Mouse (Mus musculus) liver, embryonic 18 days (tissue): ENCODE results near the gene Pramel6. TPM values are rescaled to one million over a fixed set of nuclear protein-coding genes. Genes with fewer than 3 reads are reported as not detected.

Experiments used
- polyA plus RNA-seq: library from polyadenylated mRNA; depleted of rRNA; stranded (reverse); fragments of >200 nt; gene quantifications from 2 replicates; pipeline ENCODE4 v1.2.3, GENCODE M21; 2012; rRNA removed

Gene Pramel6
- polyA plus RNA-seq: not detected in 2 replicates

DNA sequence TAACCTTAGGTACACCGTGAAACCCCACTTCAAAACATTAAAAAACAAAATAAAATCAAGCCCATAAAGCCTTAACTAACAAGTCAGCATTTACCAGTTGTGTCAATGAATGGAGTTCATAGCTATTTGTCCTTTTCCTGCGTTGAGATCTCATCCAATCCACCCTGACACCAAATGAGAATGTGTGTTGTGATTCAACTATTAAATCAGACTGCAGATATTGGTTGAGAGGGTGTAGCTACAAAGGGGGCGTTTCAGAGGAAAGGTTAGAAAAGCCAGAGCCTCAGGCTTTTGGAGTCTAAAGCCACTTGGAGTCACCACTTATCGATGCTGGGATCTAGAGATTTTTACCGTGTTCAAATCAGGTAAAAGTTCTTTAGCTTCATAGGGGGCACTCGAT, at the start of gene Pramel6:
Pramel6 (plus strand) TSS at position 301 of the 400 bp plus-strand sequence.

DNA sequence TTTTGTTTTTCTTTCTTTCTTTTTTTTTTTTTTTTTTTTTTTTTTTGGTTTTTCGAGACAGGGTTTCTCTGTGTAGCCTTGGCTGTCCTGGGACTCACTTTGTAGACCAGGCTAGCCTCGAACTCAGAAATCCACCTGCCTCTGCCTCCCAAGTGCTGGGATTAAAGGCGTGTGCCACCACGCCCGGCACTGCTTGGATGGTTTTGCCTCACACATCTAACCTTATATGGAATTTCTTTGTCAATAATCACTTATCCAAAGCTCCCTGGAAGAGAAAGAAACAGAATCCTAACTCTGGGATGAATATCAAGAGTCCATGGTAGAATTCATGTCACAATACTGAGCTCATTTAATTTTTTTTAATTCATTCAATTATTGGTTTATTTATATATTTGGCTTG, 9.4 kb upstream of the Pramel6 start, which contains the start of gene Pramel7:
Pramel7 (minus strand) TSS at position 101 of the 400 bp plus-strand sequence.

DNA sequence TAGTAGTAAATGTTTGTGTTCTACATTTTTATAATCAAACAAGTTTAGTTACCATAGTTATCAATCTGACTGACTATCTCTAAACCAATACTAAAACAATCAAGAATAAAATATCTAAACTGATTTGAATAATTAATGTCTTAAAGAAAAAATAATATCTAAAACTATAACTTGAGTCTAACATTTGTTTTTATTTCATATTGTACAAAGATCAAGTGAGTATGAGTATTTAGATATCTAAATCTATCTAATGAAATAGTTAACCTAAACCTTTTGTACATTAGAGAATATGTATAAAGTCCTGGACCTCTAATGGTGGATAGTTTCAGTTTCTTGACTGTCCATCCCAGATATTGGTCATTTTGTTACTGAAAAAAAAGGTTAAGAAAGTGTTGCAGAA, 25.1 kb downstream of the Pramel6 start, which contains the start of gene Olfr153:
Olfr153 (plus strand) TSS at position 301 of the 400 bp plus-strand sequence.

DNA sequence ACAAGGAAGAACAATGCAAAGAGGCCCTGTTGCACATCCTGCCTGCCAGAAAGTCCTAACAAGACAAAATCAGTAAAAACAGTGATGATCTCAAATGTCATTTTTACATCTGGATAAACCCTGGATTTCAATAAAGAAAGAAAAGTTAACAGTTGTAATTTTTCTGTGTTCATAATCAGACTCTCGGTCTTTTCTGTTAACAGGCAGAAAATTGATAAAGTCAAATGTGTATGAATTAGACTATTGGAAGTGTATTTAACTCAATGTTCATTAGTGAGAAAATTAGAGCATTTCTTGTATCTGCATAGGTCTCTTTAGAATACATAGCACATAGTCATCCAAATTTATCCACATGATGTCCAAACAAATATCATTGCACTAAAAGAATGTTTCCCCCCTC, 39.1 kb downstream of the Pramel6 start, which contains the start of gene Olfr1128:
Olfr1128 (minus strand) TSS at position 101 of the 400 bp plus-strand sequence.

Other genes with a start within 250 kb of the Pramel6 start
- gene Olfr1116, start 239.0 kb upstream of the Pramel6 start, polyA plus RNA-seq: not detected in 2 replicates
- not detected in 2 replicates for gene Olfr1118, start 199.0 kb upstream of the Pramel6 start, polyA plus RNA-seq
- not detected in 2 replicates for gene Olfr1120, start 151.8 kb upstream of the Pramel6 start, polyA plus RNA-seq
- gene Olfr1121, start 136.7 kb upstream of the Pramel6 start, polyA plus RNA-seq: not detected in 2 replicates
- not detected in 2 replicates for gene Olfr1122, start 120.7 kb upstream of the Pramel6 start, polyA plus RNA-seq
- not detected in 2 replicates for gene Olfr1123, start 89.9 kb upstream of the Pramel6 start, polyA plus RNA-seq
- gene Olfr1124, start 76.3 kb upstream of the Pramel6 start, polyA plus RNA-seq: not detected in 2 replicates
- gene Olfr1126, start 52.6 kb upstream of the Pramel6 start, polyA plus RNA-seq: not detected in 2 replicates
- gene Pramel7, start 9.5 kb upstream of the Pramel6 start, polyA plus RNA-seq: not detected in 2 replicates
- not detected in 2 replicates for gene Olfr153, start 25.2 kb downstream of the Pramel6 start, polyA plus RNA-seq
- gene Olfr1128, start 39.0 kb downstream of the Pramel6 start, polyA plus RNA-seq: not detected in 2 replicates
- gene Olfr1129, start 67.3 kb downstream of the Pramel6 start, polyA plus RNA-seq: not detected in 2 replicates
- not detected in 2 replicates for gene Olfr1130, start 99.6 kb downstream of the Pramel6 start, polyA plus RNA-seq
- not detected in 2 replicates for gene Olfr1131, start 120.5 kb downstream of the Pramel6 start, polyA plus RNA-seq
- gene Olfr1132, start 131.0 kb downstream of the Pramel6 start, polyA plus RNA-seq: not detected in 2 replicates
- not detected in 2 replicates for gene Olfr1133, start 140.8 kb downstream of the Pramel6 start, polyA plus RNA-seq
- not detected in 2 replicates for gene Olfr1134, start 151.9 kb downstream of the Pramel6 start, polyA plus RNA-seq
- gene Olfr1135, start 167.1 kb downstream of the Pramel6 start, polyA plus RNA-seq: not detected in 2 replicates
- not detected in 2 replicates for gene Olfr1136, start 187.4 kb downstream of the Pramel6 start, polyA plus RNA-seq
- gene Olfr1137, start 206.6 kb downstream of the Pramel6 start, polyA plus RNA-seq: not detected in 2 replicates
- gene Olfr1138, start 233.4 kb downstream of the Pramel6 start, polyA plus RNA-seq: not detected in 2 replicates
- not detected in 2 replicates for gene Olfr1140, start 237.2 kb downstream of the Pramel6 start, polyA plus RNA-seq
- not detected in 2 replicates for gene Olfr1141, start 247.4 kb downstream of the Pramel6 start, polyA plus RNA-seq